Mouse (Mus musculus): Measurements from ENCODE around the gene Angel1. TPM values are rescaled to one million over a fixed set of nuclear protein-coding genes. Genes with fewer than 3 reads are reported as not detected.

The Angel1 gene
- not detected in 2 replicates for polyA plus RNA-seq (2012; ENCODE audit: insufficient read depth, insufficient read length, low replicate concordance, missing spikeins)

DNA sequence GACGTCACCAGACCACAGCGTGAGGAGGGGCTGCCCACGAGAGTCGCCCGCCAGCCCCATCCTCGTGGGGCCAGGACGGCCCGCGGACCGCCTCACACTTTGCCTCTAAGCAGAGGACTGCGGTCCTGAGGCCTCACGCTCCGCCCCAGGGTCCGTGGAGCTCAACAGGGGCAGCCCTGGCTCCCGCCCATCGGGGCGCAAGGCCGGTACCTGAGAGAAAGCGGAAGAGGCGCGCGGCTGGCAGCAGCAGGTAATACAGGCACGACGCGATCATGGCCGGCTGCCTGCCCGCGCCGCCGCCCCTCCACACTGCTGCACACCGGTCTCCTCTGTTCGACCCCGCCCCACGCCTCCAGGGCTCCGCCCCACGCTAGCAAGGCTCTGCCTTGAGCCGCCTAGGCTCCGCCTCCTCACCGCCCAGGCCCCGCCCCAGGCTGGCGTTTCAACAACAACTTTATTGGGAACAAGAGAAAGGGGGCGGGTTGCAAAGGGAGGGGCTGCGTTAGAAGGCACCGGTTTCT, at the start of gene Angel1:
Angel1 (minus strand) TSS at position 341 of the 521 bp plus-strand sequence.
- H3K27ac ChIP-seq (ENCODE audit: insufficient read depth, low read depth, low read length), result no peak within 1 kb of the TSS
- H3K4me1 ChIP-seq (ENCODE audit: control insufficient read depth, insufficient read depth, low read length), result peaks cover 12% of the 10 kb centered on the region
- no peak for TF ChIP-seq CTCF (IDR thresholded peaks at IDR 0.05; ENCODE audit: insufficient read depth, low read depth, low read length)
- peak; percentile 47; the same call in 1 of the 2 replicates for TF ChIP-seq POLR2A (IDR thresholded peaks at IDR 0.05; ENCODE audit: insufficient read depth, low read depth, low read length)
- under 1% methylated on average over 44 of the region's 44 CpGs for WGBS
- peak within 1 kb of the TSS; percentile 74 for H3K4me3 ChIP-seq (ENCODE audit: insufficient read depth, low read depth, low read length)

DNA sequence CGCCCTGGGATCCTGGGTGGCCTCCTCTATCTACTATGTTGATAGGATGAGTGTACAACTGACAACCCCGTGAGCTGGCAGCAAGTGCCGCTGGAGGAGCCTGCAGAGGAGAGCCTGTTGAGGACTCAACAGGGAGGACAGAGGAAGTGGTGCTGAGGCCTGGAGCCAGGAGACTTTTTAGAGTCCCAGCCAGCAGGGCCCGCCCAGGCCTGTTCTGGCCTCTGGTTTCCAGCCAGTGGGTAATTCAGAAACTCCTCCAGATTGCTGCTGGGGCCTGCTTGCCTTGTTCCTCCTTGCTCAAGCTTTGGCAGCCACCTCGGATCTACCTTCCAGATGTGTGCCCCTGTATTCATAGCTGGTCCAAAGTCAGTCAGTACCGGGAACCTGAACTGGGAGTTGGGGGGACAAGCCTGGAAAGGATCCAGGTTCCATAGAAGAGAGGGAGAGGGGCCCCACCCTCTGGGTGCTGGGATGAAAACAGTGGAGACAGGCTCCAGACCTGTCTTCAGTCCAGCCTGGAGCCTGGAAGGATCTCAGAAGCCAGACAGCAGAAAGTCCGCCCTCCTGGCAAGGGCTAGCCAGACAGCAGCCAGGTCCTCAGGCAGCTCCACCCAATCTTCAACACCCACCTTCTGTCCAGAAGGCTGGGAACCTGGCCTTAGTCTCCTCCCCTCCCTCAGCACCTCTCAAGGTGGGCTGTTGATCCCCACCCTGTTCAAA, 49.5 kb upstream of the Angel1 start:
- no peak for TF ChIP-seq CTCF (IDR thresholded peaks at IDR 0.05; ENCODE audit: insufficient read depth, low read depth, low read length)
- TF ChIP-seq POLR2A (IDR thresholded peaks at IDR 0.05; ENCODE audit: insufficient read depth, low read depth, low read length), result no peak
- H3K4me1 ChIP-seq (ENCODE audit: control insufficient read depth, insufficient read depth, low read length), result peaks cover 21% of the 10 kb centered on the region
- H3K27ac ChIP-seq (ENCODE audit: insufficient read depth, low read depth, low read length), result no peak overlapping the region
- no peak overlapping the region for H3K4me3 ChIP-seq (ENCODE audit: insufficient read depth, low read depth, low read length)
- 66% methylated on average over 7 of the region's 7 CpGs for WGBS

DNA sequence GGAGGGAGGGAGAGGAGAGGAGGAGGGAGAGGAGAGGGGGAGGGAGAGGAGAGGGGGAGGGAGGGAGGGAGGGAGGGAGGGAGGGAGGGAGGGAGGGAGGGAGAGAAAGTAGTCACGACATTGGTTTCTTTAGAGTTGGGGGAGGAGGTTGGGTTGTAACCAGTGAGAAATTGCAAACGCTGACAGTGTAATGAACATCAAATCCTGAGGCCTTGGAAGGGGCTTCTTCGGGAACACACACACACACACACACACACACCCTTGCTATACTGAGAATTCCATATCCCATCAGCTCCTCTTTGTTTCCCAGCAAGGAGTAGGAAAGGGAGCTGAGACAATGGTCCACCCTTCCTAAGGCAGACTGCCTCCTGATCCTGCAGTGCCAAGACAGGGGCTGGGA, 46.3 kb upstream of the Angel1 start:
- Histone ChIP-seq H3K4me1 (ENCODE audit: control insufficient read depth, insufficient read depth, low read length) (peaks cover 22% of the 10 kb centered on the region), H3K4me3 (ENCODE audit: insufficient read depth, low read depth, low read length) (no peak overlapping the region), H3K27ac (ENCODE audit: insufficient read depth, low read depth, low read length) (no peak overlapping the region)
- TF ChIP-seq CTCF (IDR thresholded peaks at IDR 0.05; ENCODE audit: insufficient read depth, low read depth, low read length), result no peak
- no peak for TF ChIP-seq POLR2A (IDR thresholded peaks at IDR 0.05; ENCODE audit: insufficient read depth, low read depth, low read length)
- 12% methylated on average over 3 of the region's 3 CpGs for WGBS

GRCm38 (mm10) chr12:86771823-86772427, 45.7 kb upstream of the Angel1 start:
- 12% methylated on average over 12 of the region's 12 CpGs for WGBS
- Histone ChIP-seq H3K4me3 (ENCODE audit: insufficient read depth, low read depth, low read length) (no peak overlapping the region), H3K4me1 (ENCODE audit: control insufficient read depth, insufficient read depth, low read length) (peaks cover 22% of the 10 kb centered on the region), H3K27ac (ENCODE audit: insufficient read depth, low read depth, low read length) (no peak overlapping the region)
- no peak for TF ChIP-seq POLR2A (IDR thresholded peaks at IDR 0.05; ENCODE audit: insufficient read depth, low read depth, low read length)
- peak; percentile 77 for TF ChIP-seq CTCF (IDR thresholded peaks at IDR 0.05; ENCODE audit: insufficient read depth, low read depth, low read length)

- TF ChIP-seq POLR2A (IDR thresholded peaks at IDR 0.05; ENCODE audit: insufficient read depth, low read depth, low read length) (no peak), CTCF (IDR thresholded peaks at IDR 0.05; ENCODE audit: insufficient read depth, low read depth, low read length) (no peak)
- no peak overlapping the region for H3K27ac ChIP-seq (ENCODE audit: insufficient read depth, low read depth, low read length)
- no peak overlapping the region for H3K4me3 ChIP-seq (ENCODE audit: insufficient read depth, low read depth, low read length)
- 30% methylated on average over 3 of the region's 3 CpGs for WGBS
- H3K4me1 ChIP-seq (ENCODE audit: control insufficient read depth, insufficient read depth, low read length), result peaks cover 19% of the 10 kb centered on the region
Measured at GRCm38 (mm10) chr12:86770927-86771326, 44.7 kb upstream of the Angel1 start.

- peak overlapping the region; percentile 37; the same call in 1 of the 2 replicates for H3K27ac ChIP-seq (ENCODE audit: insufficient read depth, low read depth, low read length)
- H3K4me3 ChIP-seq (ENCODE audit: insufficient read depth, low read depth, low read length), result no peak overlapping the region
- WGBS, result 22% methylated on average over 4 of the region's 4 CpGs
- TF ChIP-seq POLR2A (IDR thresholded peaks at IDR 0.05; ENCODE audit: insufficient read depth, low read depth, low read length) (no peak), CTCF (IDR thresholded peaks at IDR 0.05; ENCODE audit: insufficient read depth, low read depth, low read length) (no peak)
- H3K4me1 ChIP-seq (ENCODE audit: control insufficient read depth, insufficient read depth, low read length), result peaks cover 15% of the 10 kb centered on the region
Measured at GRCm38 (mm10) chr12:86770261-86770670, 44.0 kb upstream of the Angel1 start.

GRCm38 (mm10) chr12:86769819-86770218, 43.6 kb upstream of the Angel1 start:
- Histone ChIP-seq H3K4me3 (ENCODE audit: insufficient read depth, low read depth, low read length) (no peak overlapping the region), H3K27ac (ENCODE audit: insufficient read depth, low read depth, low read length) (peak overlapping the region; percentile 37; the same call in 1 of the 2 replicates), H3K4me1 (ENCODE audit: control insufficient read depth, insufficient read depth, low read length) (peaks cover 14% of the 10 kb centered on the region)
- no peak for TF ChIP-seq CTCF (IDR thresholded peaks at IDR 0.05; ENCODE audit: insufficient read depth, low read depth, low read length)
- no peak for TF ChIP-seq POLR2A (IDR thresholded peaks at IDR 0.05; ENCODE audit: insufficient read depth, low read depth, low read length)

- no peak overlapping the region for H3K27ac ChIP-seq (ENCODE audit: insufficient read depth, low read depth, low read length)
Measured at GRCm38 (mm10) chr12:86768986-86769580, 42.8 kb upstream of the Angel1 start.

More at GRCm38 (mm10) chr12:86768986-86769580, 42.8 kb upstream of the Angel1 start:
- TF ChIP-seq POLR2A (IDR thresholded peaks at IDR 0.05; ENCODE audit: insufficient read depth, low read depth, low read length) (no peak), CTCF (IDR thresholded peaks at IDR 0.05; ENCODE audit: insufficient read depth, low read depth, low read length) (peak; percentile 54; the same call in 1 of the 2 replicates)
- WGBS, result 23% methylated on average over 4 of the region's 4 CpGs
- Histone ChIP-seq H3K4me3 (ENCODE audit: insufficient read depth, low read depth, low read length) (no peak overlapping the region), H3K4me1 (ENCODE audit: control insufficient read depth, insufficient read depth, low read length) (peaks cover 14% of the 10 kb centered on the region)
